Mouse (Mus musculus) kidney, adult 2 months (tissue): ENCODE measurements around the gene Gsdma. TPM values are rescaled to one million over a fixed set of nuclear protein-coding genes. Genes with fewer than 3 reads are reported as not detected.
"Not testable (repeated sequence)": the region's sequence is repeated elsewhere in the genome, so short reads cannot be mapped to it uniquely, and the experiment has no call there.

Source experiments
- DNase-seq: peaks from one replicate; pipeline ENCODE4 v3.0.0; 2021
- H3K27ac ChIP-seq: fragments of 200-500 bp; 2 replicates; pipeline ENCODE4 v1.5.1; 2012; ENCODE audit warnings: low read depth, low read length, control low read depth, inconsistent platforms; ENCODE audit not compliant: insufficient read depth
- H3K27me3 ChIP-seq: fragments of 200-500 bp; replicated peaks from 2 replicates; pipeline ENCODE4 v1.6.1; 2012; ENCODE audit warnings: mild to moderate bottlenecking, moderate library complexity, low read length, inconsistent platforms; ENCODE audit not compliant: control insufficient read depth, insufficient read depth
- H3K36me3 ChIP-seq: fragments of 200-500 bp; 2 replicates; pipeline ENCODE4 v1.6.1; 2012; ENCODE audit warnings: mild to moderate bottlenecking, moderate library complexity, low read length, inconsistent platforms; ENCODE audit not compliant: control insufficient read depth, insufficient read depth
- H3K4me1 ChIP-seq: fragments of 200-500 bp; 2 replicates; pipeline ENCODE4 v1.6.1; 2011; ENCODE audit warnings: low read length; ENCODE audit not compliant: control insufficient read depth, insufficient read depth
- H3K4me3 ChIP-seq: fragments of 200-500 bp; 2 replicates; pipeline ENCODE4 v1.5.1; 2011; ENCODE audit warnings: mild to moderate bottlenecking, low read depth, low read length, control low read depth; ENCODE audit not compliant: insufficient read depth
- CTCF ChIP-seq: fragments of 200-500 bp; conservative IDR thresholded peaks from 2 replicates; pipeline ENCODE4 v1.5.1; 2011; ENCODE audit warnings: low read depth, mild to moderate bottlenecking, control low read depth, low read length, moderate library complexity, mixed read lengths; ENCODE audit not compliant: insufficient read depth, insufficient read length
- POLR2A ChIP-seq: fragments of 200-500 bp; IDR thresholded peaks from one replicate; pipeline ENCODE4 v1.6.1; 2011; ENCODE audit warnings: low read depth, low read length, control low read depth
- WGBS: fragments of 180-500 bp; shearing (Covaris S2); methylation state at CpG from one replicate; pipeline ENCODE4 v1.1.7; 2018; 5-methylcytosine and 5-hydroxymethylcytosine counted together
- polyA plus RNA-seq: library from polyadenylated mRNA; depleted of rRNA; stranded (reverse); fragments of >200 nt; gene quantifications from 2 replicates; pipeline ENCODE4 v1.2.3, GENCODE M21; 2012

Gsdma gene
- polyA plus RNA-seq, 1 experiment: not detected

DNA sequence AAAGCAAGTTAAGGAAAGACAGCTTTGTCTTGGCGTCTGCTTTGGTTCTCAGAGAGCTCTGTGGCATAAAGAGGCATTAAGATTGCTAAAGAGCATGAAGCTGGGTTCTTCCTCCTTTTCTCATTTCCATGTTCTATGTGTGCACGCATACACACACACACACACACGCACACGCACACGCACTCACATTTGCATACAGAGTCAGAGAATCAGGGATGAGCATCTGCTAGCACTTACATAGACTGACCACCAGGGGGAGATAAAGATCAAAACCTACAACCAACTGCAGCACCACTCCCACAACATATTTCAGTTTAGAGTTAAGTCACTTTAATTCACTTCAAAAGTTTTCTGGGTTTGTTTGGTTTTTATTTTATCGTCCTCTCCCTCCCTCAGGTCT is 3.6 kb upstream of the Gsdma start:
- H3K4me1 ChIP-seq: no peaks in the 10 kb centered on the region
- no peaks in the 10 kb centered on the region for H3K27me3 ChIP-seq
- DNase-seq: peak; percentile 58
- WGBS: 5% methylated on average over 6 of the region's 6 CpGs
- H3K36me3 ChIP-seq: no peaks in the 10 kb centered on the region
- H3K4me3 ChIP-seq: no peak overlapping the region
- TF ChIP-seq CTCF (peak; percentile 59), POLR2A (no peak)
- no peak overlapping the region for H3K27ac ChIP-seq

DNA sequence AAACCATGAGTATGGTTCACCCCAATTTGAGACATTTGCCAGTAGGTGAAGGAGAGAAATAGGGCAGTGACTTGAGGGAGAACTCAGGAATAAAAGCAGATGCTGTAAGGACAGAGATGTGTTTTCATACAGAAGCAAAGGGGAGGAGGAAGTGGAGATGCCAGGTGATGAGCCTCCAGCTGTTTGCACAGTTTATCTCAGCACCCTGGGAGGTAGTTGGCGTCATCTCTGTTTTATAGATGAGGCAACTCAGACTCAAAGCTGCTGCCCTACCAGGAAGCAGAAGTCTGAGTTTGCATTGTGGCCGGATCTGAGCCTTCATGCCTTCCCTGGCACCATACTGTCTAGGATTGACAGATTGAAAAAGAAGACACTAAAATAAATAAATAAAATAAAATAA is 4.8 kb downstream of the Gsdma start:
- TF ChIP-seq CTCF (no peak), POLR2A (no peak)
- H3K27ac ChIP-seq: no peak overlapping the region
- H3K4me3 ChIP-seq: no peak overlapping the region
- H3K4me1 ChIP-seq: no peaks in the 10 kb centered on the region
- WGBS: 69% methylated on average over 2 of the region's 2 CpGs
- H3K36me3 ChIP-seq: no peaks in the 10 kb centered on the region
- DNase-seq: no peak
- no peaks in the 10 kb centered on the region for H3K27me3 ChIP-seq

DNA sequence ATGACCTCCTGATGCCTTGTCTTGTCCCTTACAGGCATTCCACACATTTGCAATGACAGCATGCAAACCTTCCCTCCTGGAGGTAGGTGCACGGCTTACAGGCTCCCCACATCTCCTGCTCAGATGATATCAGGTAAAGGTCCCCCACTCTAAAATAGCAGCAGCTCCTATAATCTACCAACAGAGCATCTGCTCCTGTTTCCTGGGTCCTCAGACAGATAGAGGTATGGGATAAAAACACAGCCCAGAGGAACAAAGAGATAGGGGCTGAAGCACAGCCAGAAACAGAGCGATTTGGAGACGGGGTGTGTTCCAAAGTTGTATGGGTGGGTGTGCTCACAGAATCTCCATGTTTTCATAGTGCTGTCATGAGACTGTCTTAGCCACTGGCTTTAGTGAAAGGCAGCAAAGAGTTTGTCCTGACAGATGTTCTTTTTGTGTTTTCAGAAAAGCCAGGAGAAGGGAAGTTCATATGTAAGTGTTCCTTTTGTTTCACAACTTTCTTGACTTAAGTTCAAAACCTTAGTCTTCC is 7.2 kb downstream of the Gsdma start:
- no peak overlapping the region for H3K27ac ChIP-seq
- TF ChIP-seq CTCF: no peak
- no peak for TF ChIP-seq POLR2A
- 68% methylated on average over 3 of the region's 3 CpGs for WGBS
- no peak overlapping the region for H3K4me3 ChIP-seq
- no peak for DNase-seq
- H3K4me1 ChIP-seq: no peaks in the 10 kb centered on the region
- no peaks in the 10 kb centered on the region for H3K36me3 ChIP-seq
- no peaks in the 10 kb centered on the region for H3K27me3 ChIP-seq

DNA sequence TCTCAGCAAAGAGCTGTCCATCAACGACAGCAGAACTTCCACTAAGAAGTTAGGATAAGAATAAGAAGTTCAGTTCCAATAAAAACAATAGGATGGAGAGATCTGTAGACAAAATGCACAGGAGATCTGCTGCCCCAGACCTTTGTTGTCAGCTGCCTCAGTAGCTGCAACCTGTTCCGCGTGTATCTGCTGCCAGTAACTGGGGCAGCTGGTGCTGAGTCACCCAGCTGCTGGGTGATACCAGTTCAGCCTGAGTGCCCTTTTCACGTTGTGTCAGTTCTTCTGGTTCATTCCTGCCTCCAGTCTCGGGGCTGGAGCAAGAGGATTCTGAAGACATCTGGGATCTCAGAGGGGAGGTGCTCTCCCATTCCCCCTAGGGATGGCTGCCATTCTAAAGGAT is 7.7 kb downstream of the Gsdma start:
- Histone ChIP-seq H3K27me3 (no peaks in the 10 kb centered on the region), H3K36me3 (no peaks in the 10 kb centered on the region), H3K4me3 (no peak overlapping the region), H3K27ac (no peak overlapping the region), H3K4me1 (no peaks in the 10 kb centered on the region)
- no peak for DNase-seq
- TF ChIP-seq CTCF (no peak), POLR2A (no peak)
- 37% methylated on average over 5 of the region's 5 CpGs for WGBS

DNA sequence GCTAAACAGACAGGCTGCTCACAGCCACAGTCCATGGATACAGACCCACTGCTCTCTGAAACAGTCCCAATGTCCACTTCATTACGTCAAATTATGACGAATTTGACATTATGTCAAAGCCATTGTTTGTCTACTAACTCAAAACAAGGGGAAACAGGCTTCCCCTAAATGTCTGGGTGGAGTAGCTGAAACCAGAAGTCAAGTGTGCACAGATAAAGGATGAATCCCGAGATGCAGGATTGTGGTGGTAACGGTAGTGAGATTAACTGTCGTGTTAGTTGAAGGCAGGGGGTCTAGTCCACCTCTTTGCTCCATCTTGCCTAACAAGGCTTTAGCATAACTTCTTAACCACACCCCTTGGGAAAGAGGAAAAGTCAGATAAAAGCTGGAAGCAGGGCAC is 8.3 kb downstream of the Gsdma start:
- H3K27me3 ChIP-seq: no peaks in the 10 kb centered on the region
- no peaks in the 10 kb centered on the region for H3K4me1 ChIP-seq
- no peak for DNase-seq
- no peak overlapping the region for H3K4me3 ChIP-seq
- no peak overlapping the region for H3K27ac ChIP-seq
- H3K36me3 ChIP-seq: no peaks in the 10 kb centered on the region
- TF ChIP-seq POLR2A (no peak), CTCF (no peak)
- 80% methylated on average over 5 of the region's 5 CpGs for WGBS

DNA sequence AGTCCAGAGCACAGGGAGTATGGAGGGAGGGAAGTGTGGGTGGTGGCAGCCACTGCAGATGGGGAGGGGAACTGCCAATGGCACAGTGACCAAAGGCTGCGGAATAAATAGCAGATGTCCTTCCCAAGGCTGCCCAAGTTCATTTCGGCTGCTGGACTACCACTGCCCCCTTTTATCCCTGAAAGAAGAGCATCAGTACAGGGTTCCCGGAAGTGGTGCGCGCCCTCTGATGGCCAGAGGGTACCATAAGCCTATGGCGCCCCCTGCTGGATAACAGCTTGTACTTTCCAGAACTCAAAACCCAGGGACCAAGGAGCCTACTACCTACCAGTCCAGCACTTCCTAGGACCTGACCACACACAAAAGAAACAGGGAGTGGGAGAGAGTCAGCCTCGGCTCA is 9.0 kb downstream of the Gsdma start:
- H3K27ac ChIP-seq, H3K27me3 ChIP-seq, H3K4me3 ChIP-seq, H3K4me1 ChIP-seq, H3K36me3 ChIP-seq: not testable (repeated sequence)
- DNase-seq: peak; percentile 61
- 2% methylated on average over 7 of the region's 7 CpGs for WGBS
- TF ChIP-seq CTCF: 0 out of 2 replicates have a peak, but pooled peaks have one; percentile 29

DNA sequence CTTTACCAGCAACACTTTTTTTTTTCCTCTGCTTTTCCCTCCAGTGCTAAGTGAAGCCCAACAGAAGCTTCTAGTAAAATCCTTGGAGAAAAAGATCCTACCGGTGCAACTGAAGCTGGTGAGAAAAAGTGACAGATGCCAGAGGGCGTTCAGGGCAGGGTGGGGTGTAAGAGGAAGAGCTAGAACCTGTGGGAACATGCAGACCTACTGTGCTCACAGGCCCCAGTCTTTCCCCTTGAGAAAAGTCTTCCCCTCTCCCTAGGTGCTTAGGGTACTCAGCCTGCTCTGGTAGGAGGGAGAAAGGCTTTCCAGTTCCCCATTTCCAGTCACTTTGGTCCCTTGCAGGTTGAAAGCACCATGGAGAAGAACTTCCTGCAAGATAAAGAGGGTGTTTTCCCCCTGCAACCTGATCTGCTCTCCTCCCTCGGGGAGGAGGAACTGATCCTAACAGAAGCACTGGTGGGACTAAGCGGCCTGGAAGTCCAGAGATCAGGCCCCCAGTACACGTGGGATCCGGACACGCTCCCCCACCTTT is 11.7 kb downstream of the Gsdma start:
- H3K27me3 ChIP-seq: no peaks in the 10 kb centered on the region
- no peak overlapping the region for H3K4me3 ChIP-seq
- no peaks in the 10 kb centered on the region for H3K4me1 ChIP-seq
- no peaks in the 10 kb centered on the region for H3K36me3 ChIP-seq
- no peak overlapping the region for H3K27ac ChIP-seq
- WGBS: 39% methylated on average over 7 of the region's 7 CpGs
- DNase-seq: no peak
- no peak for TF ChIP-seq CTCF
- TF ChIP-seq POLR2A: no peak
